Mouse (Mus musculus): ENCODE data around the gene Sdccag8. TPM values are rescaled to one million over a fixed set of nuclear protein-coding genes. Genes with fewer than 3 reads are reported as not detected.
A peak's percentile ranks its signal among the peaks of the same experiment; 100 is the strongest.

Gene Sdccag8
- 28.8 and 29.7 TPM in 2 replicates for polyA plus RNA-seq (2015; fragmentation: Nextera tagmentation; extraction: Ambion mirVana)

DNA sequence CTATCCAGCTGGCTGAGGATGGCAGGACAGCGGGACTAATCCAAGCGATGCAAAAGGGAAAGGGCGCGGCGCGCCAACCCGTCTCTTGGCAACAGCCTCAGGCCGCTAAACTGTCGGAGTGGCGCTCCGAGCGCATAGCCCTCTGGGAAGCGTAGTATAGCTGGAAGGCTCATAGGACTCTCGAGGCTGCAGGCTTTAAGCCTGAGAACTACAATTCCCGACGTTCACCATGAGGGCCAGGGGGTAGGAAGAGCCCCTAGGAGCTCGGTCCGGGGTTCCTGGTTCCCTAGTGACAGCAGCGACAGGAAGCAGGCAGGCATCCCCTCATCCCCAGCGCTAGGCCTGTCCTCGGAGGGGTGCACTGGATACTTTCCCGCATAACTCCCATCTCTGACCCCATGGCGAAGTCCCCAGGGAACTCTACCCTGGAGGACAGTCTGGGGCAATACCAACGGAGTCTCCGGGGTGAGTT is at the start of gene Sdccag8:
Gene Sdccag8 (plus strand): TSS at position 70 of the 472 bp plus-strand sequence.
- H3K9me3 ChIP-seq (replicated peaks): no peaks in the 10 kb centered on the region
- peak within 1 kb of the TSS; percentile 92 for H3K4me3 ChIP-seq
- peak within 1 kb of the TSS; percentile 97 for H3K9ac ChIP-seq
- WGBS: under 1% methylated on average over 25 of the region's 25 CpGs
- H3K36me3 ChIP-seq (ENCODE audit: poor library complexity, severe bottlenecking): no peaks in the 10 kb centered on the region
- H3K4me1 ChIP-seq: peaks cover 36% of the 10 kb centered on the region
- H3K27ac ChIP-seq: peak within 1 kb of the TSS; percentile 100
- H3K27me3 ChIP-seq: no peaks in the 10 kb centered on the region
- peak within 1 kb of the TSS; percentile 76 for H3K4me2 ChIP-seq
- ATAC-seq: peak; percentile 96

DNA sequence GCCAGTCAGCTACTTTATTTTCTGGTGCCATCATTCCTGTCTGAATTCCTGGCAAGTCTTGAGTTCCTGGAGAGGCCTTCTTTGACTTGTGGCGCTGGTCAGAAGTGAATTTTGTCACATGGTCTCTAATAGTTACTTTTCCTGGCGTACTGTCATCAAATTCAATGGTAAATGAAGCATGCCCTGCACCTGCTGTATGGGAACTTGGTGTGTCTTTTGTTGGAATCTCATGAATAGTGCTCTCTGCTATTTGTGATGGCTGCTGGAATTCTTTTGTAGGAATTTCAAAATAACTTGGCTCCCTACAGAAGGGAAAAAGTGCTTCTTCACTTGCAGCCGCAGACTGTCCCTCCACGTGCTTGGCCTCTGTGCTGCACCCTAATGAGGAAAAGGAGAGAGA is 39.9 kb upstream of the Sdccag8 start:
- H3K36me3 ChIP-seq (ENCODE audit: poor library complexity, severe bottlenecking): peaks cover 49% of the 10 kb centered on the region
- no peak overlapping the region for H3K27ac ChIP-seq
- no peaks in the 10 kb centered on the region for H3K27me3 ChIP-seq
- no peak overlapping the region for H3K4me2 ChIP-seq
- no peaks in the 10 kb centered on the region for H3K9me3 ChIP-seq (replicated peaks)
- no peak for ATAC-seq
- 60% methylated on average over 4 of the region's 4 CpGs for WGBS
- H3K4me3 ChIP-seq: no peak overlapping the region
- H3K9ac ChIP-seq: no peak overlapping the region
- no peaks in the 10 kb centered on the region for H3K4me1 ChIP-seq

DNA sequence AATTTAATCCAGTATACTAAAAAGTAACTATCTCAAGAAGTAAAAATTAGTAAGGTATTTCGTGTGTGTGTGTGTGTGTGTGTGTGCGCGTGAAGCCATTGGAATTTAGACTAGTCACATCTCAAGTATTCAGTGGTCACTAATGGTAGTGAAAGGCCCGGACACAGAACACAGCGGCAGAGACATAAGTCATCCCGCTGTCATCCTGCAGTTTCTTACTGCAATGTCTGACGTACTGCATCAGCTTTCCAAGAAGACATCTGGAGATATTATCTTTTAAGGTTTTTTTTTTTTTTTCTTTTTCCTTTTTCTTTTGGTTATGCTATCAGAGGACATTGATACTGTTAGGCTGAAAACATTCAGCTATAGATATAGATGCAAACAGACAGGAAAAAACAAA is 25.1 kb upstream of the Sdccag8 start:
- H3K4me3 ChIP-seq: no peak overlapping the region
- H3K4me2 ChIP-seq: no peak overlapping the region
- H3K4me1 ChIP-seq: peaks cover 5% of the 10 kb centered on the region
- H3K27ac ChIP-seq: no peak overlapping the region
- H3K27me3 ChIP-seq: no peaks in the 10 kb centered on the region
- peaks cover 44% of the 10 kb centered on the region for H3K36me3 ChIP-seq (ENCODE audit: poor library complexity, severe bottlenecking)
- WGBS: 95% methylated on average over 7 of the region's 7 CpGs
- no peaks in the 10 kb centered on the region for H3K9me3 ChIP-seq (replicated peaks)
- no peak overlapping the region for H3K9ac ChIP-seq
- no peak for ATAC-seq

DNA sequence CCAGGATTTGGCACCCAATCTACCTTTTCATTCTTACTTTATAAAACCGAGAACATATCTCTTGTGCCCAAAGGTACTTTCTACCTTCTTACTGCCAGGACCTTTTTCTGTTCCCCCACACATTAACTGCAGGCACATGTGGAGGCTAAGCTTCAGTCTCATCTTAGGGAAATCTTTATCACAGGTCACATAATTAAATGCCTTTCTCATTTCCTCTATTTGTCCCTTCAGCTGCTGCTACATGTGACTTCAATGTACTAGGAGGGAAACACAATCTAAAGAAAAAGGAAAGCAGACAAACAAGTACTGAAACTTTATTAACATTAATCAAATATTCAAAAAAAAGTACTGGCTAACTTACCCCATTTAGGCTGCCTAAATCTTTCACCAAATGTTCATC is 22.3 kb upstream of the Sdccag8 start:
- no peak overlapping the region for H3K27ac ChIP-seq
- WGBS: 96% methylated on average over 1 of the region's 1 CpGs
- no peak overlapping the region for H3K4me3 ChIP-seq
- peaks cover 12% of the 10 kb centered on the region for H3K4me1 ChIP-seq
- H3K9me3 ChIP-seq (replicated peaks): no peaks in the 10 kb centered on the region
- H3K9ac ChIP-seq: no peak overlapping the region
- peaks cover 32% of the 10 kb centered on the region for H3K36me3 ChIP-seq (ENCODE audit: poor library complexity, severe bottlenecking)
- ATAC-seq: no peak
- no peaks in the 10 kb centered on the region for H3K27me3 ChIP-seq
- H3K4me2 ChIP-seq: no peak overlapping the region

DNA sequence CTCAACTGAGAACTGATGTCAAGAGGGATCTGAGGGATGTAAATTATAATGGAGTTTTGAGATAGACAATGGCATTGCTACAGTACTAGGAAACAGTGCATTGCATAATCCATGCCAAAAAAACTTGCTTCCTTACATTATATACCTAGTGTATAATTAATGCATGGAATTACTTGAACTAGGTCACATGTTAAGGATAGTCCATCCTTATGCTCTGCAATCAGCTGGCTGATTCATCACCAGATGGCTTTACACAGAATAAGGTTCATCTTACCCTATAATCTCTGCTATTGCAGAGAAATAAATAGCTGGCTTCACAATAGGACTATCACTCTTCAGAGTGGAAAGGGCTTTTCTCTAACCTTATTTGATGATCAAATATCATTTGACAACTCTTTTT is 15.8 kb upstream of the Sdccag8 start:
- Histone ChIP-seq H3K27ac (no peak overlapping the region), H3K4me3 (no peak overlapping the region), H3K9me3 (replicated peaks) (no peaks in the 10 kb centered on the region), H3K36me3 (ENCODE audit: poor library complexity, severe bottlenecking) (no peaks in the 10 kb centered on the region), H3K4me2 (no peak overlapping the region), H3K9ac (no peak overlapping the region), H3K4me1 (peaks cover 42% of the 10 kb centered on the region), H3K27me3 (no peaks in the 10 kb centered on the region)
- ATAC-seq: no peak

DNA sequence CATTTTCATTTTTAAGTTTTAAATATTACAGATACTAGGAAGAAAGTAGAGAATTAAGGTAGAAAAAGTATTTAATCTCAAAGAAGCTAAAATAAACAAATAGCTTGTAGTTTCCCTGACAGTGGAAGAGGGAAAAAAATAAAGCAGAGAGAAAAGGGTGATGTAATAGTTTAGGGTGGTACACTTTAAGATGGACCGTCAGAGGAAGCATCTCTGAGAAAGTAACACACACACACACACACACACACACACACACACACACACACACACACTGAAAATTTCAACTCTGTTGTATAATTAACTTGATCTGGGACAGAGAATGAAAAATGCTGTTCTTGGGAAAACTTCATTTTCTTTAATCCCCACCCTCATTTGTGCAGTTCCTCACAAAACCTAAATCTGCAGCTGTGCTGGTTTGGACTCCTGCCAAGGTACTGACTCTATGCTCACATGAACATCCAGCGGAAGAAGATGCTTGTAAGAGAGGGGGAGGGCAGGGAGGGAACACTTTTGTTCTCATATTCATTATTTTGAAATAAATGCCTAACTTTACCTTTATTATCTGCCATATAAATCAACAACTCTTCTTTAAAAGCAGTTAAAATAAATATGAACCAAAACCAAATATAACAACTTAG is 13.6 kb upstream of the Sdccag8 start:
- Histone ChIP-seq H3K4me2 (peak overlapping the region; percentile 16), H3K9me3 (replicated peaks) (no peaks in the 10 kb centered on the region), H3K27ac (no peak overlapping the region), H3K4me1 (peaks cover 31% of the 10 kb centered on the region), H3K36me3 (ENCODE audit: poor library complexity, severe bottlenecking) (no peaks in the 10 kb centered on the region), H3K9ac (no peak overlapping the region), H3K4me3 (no peak overlapping the region), H3K27me3 (no peaks in the 10 kb centered on the region)
- ATAC-seq: peak; percentile 81
- WGBS: 6% methylated on average over 2 of the region's 2 CpGs

DNA sequence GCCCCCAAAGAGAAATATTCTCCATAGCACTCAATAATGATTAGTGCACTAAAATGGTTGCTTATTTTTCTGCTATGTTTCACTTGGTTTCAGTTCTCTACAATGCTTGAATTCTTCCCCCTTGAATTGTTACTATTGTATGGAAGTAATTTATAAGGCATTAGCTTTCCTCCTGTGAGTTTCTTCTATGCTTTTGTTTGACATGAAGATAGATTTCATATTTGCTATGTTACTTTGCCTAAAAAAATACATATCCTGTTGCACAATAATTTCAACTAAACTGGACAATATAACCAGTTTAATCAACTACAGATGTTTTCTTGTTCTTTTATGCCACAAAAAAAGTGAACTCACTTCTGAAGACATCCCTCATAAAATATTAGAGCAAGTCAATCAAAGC is 4.3 kb upstream of the Sdccag8 start:
- no peaks in the 10 kb centered on the region for H3K36me3 ChIP-seq (ENCODE audit: poor library complexity, severe bottlenecking)
- ATAC-seq: no peak
- no peaks in the 10 kb centered on the region for H3K27me3 ChIP-seq
- no peak overlapping the region for H3K27ac ChIP-seq
- peaks cover 52% of the 10 kb centered on the region for H3K4me1 ChIP-seq
- H3K9ac ChIP-seq: no peak overlapping the region
- no peak overlapping the region for H3K4me2 ChIP-seq
- H3K9me3 ChIP-seq (replicated peaks): no peaks in the 10 kb centered on the region
- no peak overlapping the region for H3K4me3 ChIP-seq

DNA sequence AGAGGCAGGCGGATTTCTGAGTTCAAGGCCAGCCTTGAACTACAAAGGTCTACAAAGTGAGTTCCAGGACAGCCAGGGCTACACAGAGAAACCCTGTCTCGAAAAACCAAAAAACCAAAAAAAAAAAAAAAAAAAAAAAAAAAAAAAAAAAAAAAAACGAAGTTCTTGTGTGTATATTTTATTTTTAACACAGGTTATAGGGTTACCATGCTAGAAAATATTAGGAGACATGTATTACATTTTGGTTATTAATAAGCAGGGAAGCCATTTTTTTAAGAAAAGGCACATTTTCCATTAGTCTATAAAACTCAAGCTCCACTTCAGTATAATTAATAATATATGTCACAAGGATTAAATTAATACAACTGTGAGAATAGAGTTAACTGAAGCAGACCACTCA is 2.6 kb upstream of the Sdccag8 start:
- Histone ChIP-seq H3K9ac (peak overlapping the region; percentile 97), H3K4me3 (peak overlapping the region; percentile 92), H3K27ac (no peak overlapping the region), H3K4me1 (peaks cover 55% of the 10 kb centered on the region), H3K36me3 (ENCODE audit: poor library complexity, severe bottlenecking) (no peaks in the 10 kb centered on the region), H3K9me3 (replicated peaks) (no peaks in the 10 kb centered on the region), H3K27me3 (no peaks in the 10 kb centered on the region), H3K4me2 (peak overlapping the region; percentile 76)
- 79% methylated on average over 3 of the region's 3 CpGs for WGBS
- ATAC-seq: no peak

DNA sequence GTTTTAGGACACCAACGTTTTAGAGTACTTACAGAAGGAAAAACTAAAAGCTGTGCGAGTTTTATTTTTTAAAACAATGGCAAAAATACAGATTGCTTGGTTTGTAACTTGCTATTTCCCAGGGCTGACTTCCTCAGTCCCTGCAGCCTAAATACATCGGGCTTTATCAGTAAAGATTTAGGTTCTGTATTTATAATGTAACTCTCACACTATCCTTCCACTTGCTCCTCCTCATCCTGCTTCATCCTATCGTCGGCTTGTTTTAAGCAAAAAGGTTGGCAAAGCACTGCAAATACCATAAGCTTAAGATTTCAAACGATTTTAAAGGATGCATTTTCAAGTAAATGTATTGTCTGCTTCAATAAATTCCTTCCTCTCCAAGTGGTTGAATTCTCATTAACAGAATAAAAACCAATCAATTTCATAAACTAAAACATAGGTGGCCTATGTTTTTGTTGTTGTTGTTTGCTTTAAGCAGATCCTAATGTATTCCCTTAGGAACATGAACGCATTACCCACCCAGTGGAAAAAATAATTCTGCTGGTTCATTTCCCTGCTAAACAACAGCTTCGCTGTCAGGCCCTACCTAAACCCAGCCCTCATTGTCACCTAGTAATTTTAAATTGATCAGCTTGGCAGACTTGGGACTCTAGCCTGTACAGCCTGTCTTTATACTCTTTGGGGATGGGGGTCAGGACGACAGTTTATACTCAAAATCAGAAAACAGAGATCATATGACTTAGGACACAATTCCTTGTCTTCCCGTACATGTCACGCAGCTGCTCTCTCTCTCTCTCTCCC is 1.8 kb upstream of the Sdccag8 start:
- Histone ChIP-seq H3K9ac (peak overlapping the region; percentile 97), H3K36me3 (ENCODE audit: poor library complexity, severe bottlenecking) (no peaks in the 10 kb centered on the region), H3K4me1 (peaks cover 47% of the 10 kb centered on the region), H3K27ac (peak overlapping the region; percentile 100), H3K4me3 (peak overlapping the region; percentile 92), H3K9me3 (replicated peaks) (no peaks in the 10 kb centered on the region), H3K4me2 (peak overlapping the region; percentile 76), H3K27me3 (no peaks in the 10 kb centered on the region)
- ATAC-seq: no peak
- WGBS: 19% methylated on average over 11 of the region's 11 CpGs

DNA sequence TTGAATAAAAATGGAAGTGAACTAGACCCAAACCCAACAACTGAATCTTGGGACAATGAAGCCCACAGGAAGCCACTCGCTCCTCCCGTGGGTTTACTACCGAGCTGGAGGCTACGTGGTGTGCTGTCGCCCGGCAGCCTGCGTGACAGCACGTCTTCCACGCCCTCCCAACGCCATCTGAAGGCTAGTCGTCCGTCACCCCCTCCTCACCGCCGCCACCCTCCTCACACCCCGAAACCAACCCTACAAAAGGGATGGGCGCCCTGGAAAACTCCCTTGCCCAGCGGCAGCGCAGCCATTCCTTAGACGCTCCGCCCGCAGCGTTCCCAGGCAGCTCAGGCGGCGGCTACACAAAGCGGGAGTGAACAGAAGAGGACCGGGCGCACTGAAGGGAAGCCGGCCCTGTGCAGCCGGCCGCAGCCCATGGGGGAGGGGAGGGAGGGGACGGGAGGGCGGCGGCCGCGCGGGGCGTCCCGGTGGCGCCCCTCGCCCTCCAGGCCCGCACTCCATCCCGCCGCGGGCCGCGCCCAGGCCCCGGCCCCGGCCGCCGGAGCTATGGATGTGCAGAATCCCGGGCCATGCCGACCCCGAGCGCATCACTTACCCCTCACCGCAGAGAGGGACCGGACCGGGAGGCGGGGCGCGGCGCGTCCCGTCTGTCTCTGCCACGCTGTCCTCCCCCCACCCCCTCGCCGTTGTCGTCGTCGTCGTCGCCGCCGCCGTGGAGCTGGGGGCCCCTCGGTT is 996 bp upstream of the Sdccag8 start:
- Histone ChIP-seq H3K9ac (peak overlapping the region; percentile 97), H3K4me2 (peak overlapping the region; percentile 76), H3K27me3 (no peaks in the 10 kb centered on the region), H3K9me3 (replicated peaks) (no peaks in the 10 kb centered on the region), H3K4me1 (peaks cover 46% of the 10 kb centered on the region), H3K4me3 (peak overlapping the region; percentile 92), H3K27ac (peak overlapping the region; percentile 100), H3K36me3 (ENCODE audit: poor library complexity, severe bottlenecking) (no peaks in the 10 kb centered on the region)
- WGBS: under 1% methylated on average over 64 of the region's 75 CpGs
- ATAC-seq: peak; percentile 64

DNA sequence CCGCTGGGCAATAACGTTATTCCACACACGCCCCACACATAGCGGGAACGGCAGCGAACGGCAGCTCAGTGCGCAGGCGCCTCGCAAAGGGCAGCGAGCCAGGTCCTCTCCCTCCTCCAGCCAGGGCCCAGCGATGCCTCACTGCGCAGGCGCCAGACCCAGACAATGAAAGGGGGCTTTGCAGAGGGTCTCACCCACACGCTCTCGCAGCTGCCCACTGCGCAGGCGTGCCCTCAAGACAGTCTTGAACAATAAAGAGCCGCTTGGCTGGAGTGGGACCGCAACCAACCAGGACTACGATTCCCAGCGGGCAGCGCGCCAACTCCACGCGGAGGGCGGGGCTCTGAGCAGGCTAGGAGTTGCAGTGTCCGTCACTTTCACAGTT is 432 bp upstream of the Sdccag8 start, which contains the start of gene Cep170:
Gene Cep170 (minus strand): TSS at position 32 of the 385 bp plus-strand sequence.
- Histone ChIP-seq H3K4me2 (peak within 1 kb of the TSS; percentile 76), H3K27me3 (no peaks in the 10 kb centered on the region), H3K9me3 (replicated peaks) (no peaks in the 10 kb centered on the region), H3K4me3 (peak within 1 kb of the TSS; percentile 92), H3K36me3 (ENCODE audit: poor library complexity, severe bottlenecking) (no peaks in the 10 kb centered on the region), H3K9ac (peak within 1 kb of the TSS; percentile 97), H3K4me1 (peaks cover 40% of the 10 kb centered on the region), H3K27ac (peak within 1 kb of the TSS; percentile 100)
- under 1% methylated on average over 28 of the region's 28 CpGs for WGBS
- peak; percentile 95 for ATAC-seq

DNA sequence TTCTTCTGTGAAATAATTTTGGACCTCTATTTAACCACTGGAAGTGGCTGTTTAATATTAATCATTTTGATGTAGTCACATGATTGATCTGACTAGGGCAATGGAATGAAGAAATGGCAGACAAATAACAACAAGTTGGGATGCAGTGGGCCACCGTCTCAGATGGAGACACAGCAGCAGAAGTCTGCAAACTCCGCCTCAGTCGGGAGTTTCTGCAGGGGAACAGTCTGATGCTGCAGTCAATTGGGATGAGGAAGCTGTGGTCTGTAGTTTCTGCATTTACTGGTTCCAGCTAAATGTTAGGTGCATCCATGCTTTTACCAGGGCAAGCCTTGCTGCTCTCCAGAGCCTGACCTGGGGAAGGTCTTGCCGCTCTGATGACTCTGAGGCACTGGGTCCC is 2.3 kb downstream of the Sdccag8 start:
- Histone ChIP-seq H3K9ac (no peak overlapping the region), H3K4me1 (peaks cover 20% of the 10 kb centered on the region), H3K36me3 (ENCODE audit: poor library complexity, severe bottlenecking) (no peaks in the 10 kb centered on the region), H3K27ac (no peak overlapping the region), H3K9me3 (replicated peaks) (no peaks in the 10 kb centered on the region), H3K4me2 (no peak overlapping the region), H3K27me3 (no peaks in the 10 kb centered on the region), H3K4me3 (no peak overlapping the region)
- ATAC-seq: no peak
- WGBS: 90% methylated on average over 4 of the region's 4 CpGs

Data from forebrain, embryonic 13.5 days (tissue).